Mouse (Mus musculus): ENCODE measurements around the gene Fchsd2.

The Fchsd2 gene

GRCm38 (mm10) chr7:101330841-101331173 is 238.1 kb downstream of the Fchsd2 start:
- TF ChIP-seq CTCF (conservative IDR thresholded peaks at IDR 0.05; ENCODE audit: low read length) = no peak
- H3K36me3 ChIP-seq (ENCODE audit: insufficient read depth, low read length) = no peaks in the 10 kb centered on the region
- peaks cover 6% of the 10 kb centered on the region; the same call in 1 of the 2 replicates for H3K4me1 ChIP-seq (replicated peaks; ENCODE audit: low read depth, low read length)
- H3K9me3 ChIP-seq (ENCODE audit: low read length) = peaks cover 12% of the 10 kb centered on the region
- H3K4me3 ChIP-seq (replicated peaks; ENCODE audit: low read length) = no peak overlapping the region
- peaks cover 27% of the 10 kb centered on the region for H3K27me3 ChIP-seq (ENCODE audit: insufficient read depth, low read length)

DNA sequence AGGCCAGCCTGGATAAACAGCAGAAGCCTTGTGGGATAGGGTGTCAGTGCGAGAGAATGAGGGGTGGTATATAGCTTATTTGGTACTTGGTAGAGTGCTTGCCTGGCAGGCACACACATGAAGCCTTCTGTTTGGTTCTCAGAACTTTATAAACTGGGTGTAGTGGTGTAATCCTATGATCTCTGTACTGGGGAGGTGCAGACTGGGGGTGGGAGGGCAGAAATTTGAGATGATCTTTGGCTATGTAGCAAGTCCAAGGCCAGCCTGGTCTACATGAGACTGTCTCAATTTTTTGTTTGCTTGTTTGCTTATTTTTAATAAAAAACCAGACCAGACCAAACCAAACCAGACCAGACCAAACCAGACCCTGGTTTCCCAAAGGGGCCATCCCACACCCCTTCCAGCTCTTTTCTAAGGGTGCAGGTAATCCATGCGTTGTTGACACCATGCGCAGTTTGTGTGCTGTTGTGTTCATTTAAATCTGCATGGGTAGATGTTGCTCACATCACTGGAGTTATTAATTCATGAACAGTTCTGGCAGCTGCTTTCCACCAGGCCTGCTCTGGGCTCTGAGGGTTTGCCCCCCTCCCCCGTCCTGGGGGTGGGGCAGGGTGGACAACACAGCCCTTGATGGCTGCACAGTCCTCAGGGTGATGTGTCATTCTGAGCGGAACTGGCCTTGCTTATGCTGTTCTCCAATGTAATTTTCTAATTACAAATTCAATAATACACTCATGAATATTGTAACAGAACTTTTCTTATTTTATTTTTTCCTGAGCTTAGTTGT is 239.6 kb downstream of the Fchsd2 start:
- peaks cover 6% of the 10 kb centered on the region; the same call in 1 of the 2 replicates for H3K4me1 ChIP-seq (replicated peaks; ENCODE audit: low read depth, low read length)
- no peaks in the 10 kb centered on the region for H3K36me3 ChIP-seq (ENCODE audit: insufficient read depth, low read length)
- H3K9me3 ChIP-seq (ENCODE audit: low read length) = peaks cover 21% of the 10 kb centered on the region
- H3K27me3 ChIP-seq (ENCODE audit: insufficient read depth, low read length) = peaks cover 20% of the 10 kb centered on the region
- no peak for TF ChIP-seq NANOG (IDR thresholded peaks at IDR 0.05; ENCODE audit: borderline replicate concordance, low read length)
- TF ChIP-seq POU5F1 (IDR thresholded peaks at IDR 0.05; ENCODE audit: borderline replicate concordance, low read length) = no peak
- no peak overlapping the region for H3K4me3 ChIP-seq (replicated peaks; ENCODE audit: low read length)
